Comparison of ENCODE assay signal across 12 mouse cellular contexts in genomic region chr9:84408260-84409203, GRCm38 (mm10).
DNase-seq lines count a peak whose midpoint lies in the region; ATAC-seq and TF ChIP-seq lines count a peak whose summit lies in the region.
"Had no signal": no experiment of that assay in that cellular context is flagged by ENCODE, and none has a peak within 500 bp of the region (broad histone marks: within the 10 kb centered on the region; RNA-seq: fewer than 3 reads in every experiment).

No protein-coding gene starts in this region.

- peak; percentile 23 for DNase-seq in embryo, embryonic 10 days (ENCODE audit: low spot score)
- DNase-seq in embryo, embryonic 9.5 days (ENCODE audit: extremely low spot score), result no peak
- DNase-seq in retina, postnatal 1 day, result peak; percentile 7
- DNase-seq in retina, embryonic 14.5 days (ENCODE audit: low spot score), result no peak
- no peak for DNase-seq in lung, postnatal 0 days (ENCODE audit: low spot score)
- no peak for DNase-seq in thymus, postnatal 0 days (ENCODE audit: low spot score)
- DNase-seq: adrenal gland, postnatal 10 days; gastrocnemius, postnatal 10 days; left cerebral cortex, postnatal 4 days had no signal

- no peaks in the 10 kb centered on the region for H3K36me3 ChIP-seq in hindbrain, embryonic 15.5 days
- no peaks in the 10 kb centered on the region for H3K36me3 ChIP-seq in lung, postnatal 0 days (ENCODE audit: insufficient read depth, low read length)
- no peaks in the 10 kb centered on the region for H3K36me3 ChIP-seq in intestine, postnatal 0 days (ENCODE audit: control insufficient read depth, insufficient read depth)
- H3K36me3 ChIP-seq: embryonic facial prominence, embryonic 13.5 days had no signal

- no peaks in the 10 kb centered on the region for H3K9me3 ChIP-seq in hindbrain, embryonic 15.5 days
- H3K9me3 ChIP-seq in lung, postnatal 0 days (ENCODE audit: low read length), result no peaks in the 10 kb centered on the region
- H3K9me3 ChIP-seq in intestine, postnatal 0 days (ENCODE audit: control insufficient read depth), result no peaks in the 10 kb centered on the region
- H3K9me3 ChIP-seq: embryonic facial prominence, embryonic 13.5 days had no signal

- H3K27me3 ChIP-seq in hindbrain, embryonic 15.5 days, result no peaks in the 10 kb centered on the region
- H3K27me3 ChIP-seq in lung, postnatal 0 days (replicated peaks; ENCODE audit: insufficient read depth, low read length), result no peaks in the 10 kb centered on the region
- no peaks in the 10 kb centered on the region for H3K27me3 ChIP-seq in intestine, postnatal 0 days (replicated peaks; ENCODE audit: control insufficient read depth, insufficient read depth, low read length)
- H3K27me3 ChIP-seq: embryonic facial prominence, embryonic 13.5 days had no signal

- H3K4me1 ChIP-seq in hindbrain, embryonic 15.5 days (replicated peaks), result 0 out of 2 replicates have a peak, but pooled peaks cover 8% of the 10 kb centered on the region
- H3K4me1 ChIP-seq in lung, postnatal 0 days (ENCODE audit: insufficient read depth, low read depth, low read length), result no peaks in the 10 kb centered on the region
- H3K4me1 ChIP-seq in intestine, postnatal 0 days (replicated peaks; ENCODE audit: control insufficient read depth, insufficient read depth, low read length), result no peaks in the 10 kb centered on the region
- H3K4me1 ChIP-seq: embryonic facial prominence, embryonic 13.5 days had no signal

- no peak overlapping the region for H3K4me3 ChIP-seq in hindbrain, embryonic 15.5 days
- H3K4me3 ChIP-seq in lung, postnatal 0 days (ENCODE audit: low read depth, low read length), result no peak overlapping the region
- H3K4me3 ChIP-seq in intestine, postnatal 0 days (ENCODE audit: low read depth, low read length), result no peak overlapping the region
- H3K4me3 ChIP-seq: embryonic facial prominence, embryonic 13.5 days had no signal

- no peak for TF ChIP-seq CTCF in lung, postnatal 0 days (IDR thresholded peaks at IDR 0.05)
- TF ChIP-seq CTCF in intestine, postnatal 0 days (IDR thresholded peaks at IDR 0.05; ENCODE audit: low read depth), result no peak

- H3K9ac ChIP-seq in hindbrain, embryonic 15.5 days, result no peak overlapping the region
- H3K9ac ChIP-seq in lung, postnatal 0 days (replicated peaks; ENCODE audit: low read depth), result no peak overlapping the region
- H3K9ac ChIP-seq in intestine, postnatal 0 days (ENCODE audit: low read depth, low read length), result no peak overlapping the region
- H3K9ac ChIP-seq: embryonic facial prominence, embryonic 13.5 days had no signal

- WGBS in hindbrain, embryonic 15.5 days, result 50% methylated on average over 10 of the region's 10 CpGs
- 41% methylated on average over 10 of the region's 10 CpGs for WGBS in lung, postnatal 0 days
- WGBS in intestine, postnatal 0 days, result 53% methylated on average over 10 of the region's 10 CpGs

- H3K4me2 ChIP-seq in hindbrain, embryonic 15.5 days, result no peak overlapping the region
- H3K4me2 ChIP-seq in lung, postnatal 0 days (replicated peaks; ENCODE audit: low read depth, low read length), result no peak overlapping the region
- H3K4me2 ChIP-seq in intestine, postnatal 0 days (replicated peaks; ENCODE audit: low read depth), result no peak overlapping the region
- H3K4me2 ChIP-seq: embryonic facial prominence, embryonic 13.5 days had no signal

- ATAC-seq in hindbrain, embryonic 15.5 days (ENCODE audit: low FRiP score, low read depth), result peak; percentile 73; the same call in 1 of the 2 replicates
- no peak for ATAC-seq in lung, postnatal 0 days
- ATAC-seq in intestine, postnatal 0 days, result no peak

- H3K27ac ChIP-seq in hindbrain, embryonic 15.5 days (replicated peaks), result peak overlapping the region; percentile 26; the same call in 1 of the 2 replicates
- H3K27ac ChIP-seq in lung, postnatal 0 days (ENCODE audit: low read length), result no peak overlapping the region
- H3K27ac ChIP-seq in intestine, postnatal 0 days (ENCODE audit: low read depth, low read length), result no peak overlapping the region
- H3K27ac ChIP-seq: embryonic facial prominence, embryonic 13.5 days had no signal

- no peak for TF ChIP-seq EP300 in lung, postnatal 0 days (IDR thresholded peaks at IDR 0.05)

Comparison
In these comparisons a context has a peak if more than half of its experiments do, and no peak if none do; other contexts are left out.
1. DNase-seq: peak in embryo, embryonic 10 days (single experiment) and retina, postnatal 1 day (single experiment); none in embryo, embryonic 9.5 days (single experiment), retina, embryonic 14.5 days (single experiment), lung, postnatal 0 days (single experiment) and thymus, postnatal 0 days (single experiment).